15 mouse cellular contexts compared by ENCODE assay signal in the genomic region with DNA sequence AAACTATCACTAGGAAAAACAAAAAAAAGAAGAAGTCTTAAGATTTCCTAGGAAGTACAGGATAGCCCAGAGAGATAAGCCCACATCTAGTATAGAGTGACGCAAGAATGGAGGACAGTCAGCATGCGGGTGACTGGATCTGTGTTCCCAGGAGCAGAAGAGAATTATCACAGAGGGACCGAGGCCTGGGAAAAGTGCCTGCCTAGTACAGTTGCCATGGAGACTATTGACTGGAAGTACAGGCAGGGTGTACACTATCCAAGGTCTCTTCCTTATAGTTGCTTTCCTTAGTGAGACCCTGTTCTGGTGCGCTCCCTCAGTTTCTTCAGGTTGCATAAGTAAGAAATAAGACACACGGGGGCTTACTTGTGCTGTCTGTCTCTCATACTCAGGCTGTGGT.
DNase-seq lines count a peak whose midpoint lies in the region; ATAC-seq lines count a peak whose summit lies in the region.
"Had no signal": no experiment of that assay in that cellular context is flagged by ENCODE, and none has a peak within 500 bp of the region (broad histone marks: within the 10 kb centered on the region; RNA-seq: fewer than 3 reads in every experiment).

No protein-coding gene starts in this region.

- H3K27me3 ChIP-seq in hindbrain, embryonic 13.5 days = no peaks in the 10 kb centered on the region
- no peaks in the 10 kb centered on the region for H3K27me3 ChIP-seq in hindbrain, embryonic 10.5 days (ENCODE audit: insufficient read depth, poor library complexity, severe bottlenecking)
- H3K27me3 ChIP-seq in midbrain, embryonic 15.5 days (replicated peaks) = no peaks in the 10 kb centered on the region
- H3K27me3 ChIP-seq: liver, embryonic 15.5 days had no signal

- H3K27ac ChIP-seq in hindbrain, embryonic 13.5 days = no peak overlapping the region
- H3K27ac ChIP-seq in hindbrain, embryonic 10.5 days = no peak overlapping the region
- H3K27ac ChIP-seq in midbrain, embryonic 15.5 days = peak overlapping the region; percentile 3; the same call in 1 of the 2 replicates
- H3K27ac ChIP-seq: liver, embryonic 15.5 days had no signal

- no peaks in the 10 kb centered on the region for H3K9me3 ChIP-seq in hindbrain, embryonic 13.5 days
- no peaks in the 10 kb centered on the region for H3K9me3 ChIP-seq in hindbrain, embryonic 10.5 days
- no peaks in the 10 kb centered on the region for H3K9me3 ChIP-seq in midbrain, embryonic 15.5 days
- H3K9me3 ChIP-seq: liver, embryonic 15.5 days had no signal

- no peak overlapping the region for H3K4me3 ChIP-seq in hindbrain, embryonic 13.5 days
- H3K4me3 ChIP-seq in hindbrain, embryonic 10.5 days = no peak overlapping the region
- H3K4me3 ChIP-seq in midbrain, embryonic 15.5 days = no peak overlapping the region
- H3K4me3 ChIP-seq: liver, embryonic 15.5 days had no signal

- DNase-seq in hindbrain, embryonic 10.5 days (ENCODE audit: low spot score) = no peak
- peak; percentile 23 for DNase-seq in A20 (ENCODE audit: low read depth, low spot score)
- peak; percentile 45 for DNase-seq in R1 (ENCODE audit: low read depth, low spot score)
- no peak for DNase-seq in gastrocnemius, adult 18-20 months (ENCODE audit: low spot score)
- DNase-seq in adrenal gland, adult 8-10 months = no peak
- DNase-seq: cerebellum, adult 11 months; heart, postnatal 4 days; kidney, adult 18-20 months; kidney, postnatal 10 days; thymus, postnatal 14 days had no signal

- peak; percentile 15; the same call in 1 of the 2 replicates for ATAC-seq in hindbrain, embryonic 13.5 days (ENCODE audit: low FRiP score)
- ATAC-seq in midbrain, embryonic 15.5 days (replicated peaks) = peak; percentile 12; the same call in 1 of the 2 replicates
- ATAC-seq: lung, postnatal 0 days had no signal

- peaks cover 42% of the 10 kb centered on the region for H3K4me1 ChIP-seq in hindbrain, embryonic 13.5 days (replicated peaks)
- peaks cover 29% of the 10 kb centered on the region for H3K4me1 ChIP-seq in hindbrain, embryonic 10.5 days (replicated peaks)
- peaks cover 37% of the 10 kb centered on the region for H3K4me1 ChIP-seq in midbrain, embryonic 15.5 days
- H3K4me1 ChIP-seq: liver, embryonic 15.5 days had no signal

- 60% methylated on average over 5 of the region's 5 CpGs for WGBS in hindbrain, embryonic 13.5 days
- 82% methylated on average over 5 of the region's 5 CpGs for WGBS in hindbrain, embryonic 10.5 days
- WGBS in midbrain, embryonic 15.5 days = 48% methylated on average over 5 of the region's 5 CpGs

- no peak overlapping the region for H3K4me2 ChIP-seq in hindbrain, embryonic 13.5 days
- H3K4me2 ChIP-seq in midbrain, embryonic 15.5 days = no peak overlapping the region
- H3K4me2 ChIP-seq: liver, embryonic 15.5 days had no signal

- H3K36me3 ChIP-seq in hindbrain, embryonic 13.5 days = no peaks in the 10 kb centered on the region
- no peaks in the 10 kb centered on the region for H3K36me3 ChIP-seq in hindbrain, embryonic 10.5 days
- no peaks in the 10 kb centered on the region for H3K36me3 ChIP-seq in midbrain, embryonic 15.5 days (replicated peaks)
- H3K36me3 ChIP-seq: G1E; liver, embryonic 15.5 days had no signal

- no peak overlapping the region for H3K9ac ChIP-seq in hindbrain, embryonic 13.5 days
- no peak overlapping the region for H3K9ac ChIP-seq in midbrain, embryonic 15.5 days
- H3K9ac ChIP-seq: liver, embryonic 15.5 days had no signal

Comparison
In these comparisons a context has a peak if more than half of its experiments do, and no peak if none do; other contexts are left out.
1. DNase-seq: peak in A20 (single experiment) and R1 (single experiment); none in hindbrain, embryonic 10.5 days (single experiment), gastrocnemius, adult 18-20 months (single experiment) and adrenal gland, adult 8-10 months (single experiment).